Mouse (Mus musculus) lung, embryonic 16.5 days (tissue): ENCODE measurements around the gene Esd. TPM values are rescaled to one million over a fixed set of nuclear protein-coding genes. Genes with fewer than 3 reads are reported as not detected.

Source experiments
- ATAC-seq: fragments of 200-750 bp; cut with Nextera tagmentation; 2 replicates; pipeline ENCODE4 v1.8.0; 2017; ENCODE audit warnings: low read depth, mild to moderate bottlenecking, moderate library complexity
- H3K27ac ChIP-seq: fragments of 300-500 bp; sonication (generic); 2 replicates; pipeline ENCODE4 v1.5.1; 2014; ENCODE audit warnings: mild to moderate bottlenecking, control low read depth, low read length
- H3K27me3 ChIP-seq: fragments of 300-500 bp; sonication (generic); 2 replicates; pipeline ENCODE4 v1.6.1; 2014; ENCODE audit warnings: low read depth, low read length, mixed read lengths; ENCODE audit not compliant: control insufficient read depth, insufficient read depth
- H3K36me3 ChIP-seq: fragments of 300-500 bp; sonication (generic); 2 replicates; pipeline ENCODE4 v1.6.1; 2014; ENCODE audit warnings: low read length; ENCODE audit not compliant: control insufficient read depth, insufficient read depth
- H3K4me1 ChIP-seq: fragments of 300-500 bp; sonication (generic); replicated peaks from 2 replicates; pipeline ENCODE4 v1.6.1; 2014; ENCODE audit warnings: low read length, mixed read lengths; ENCODE audit not compliant: control insufficient read depth, insufficient read depth
- H3K4me2 ChIP-seq: fragments of 300-500 bp; sonication (generic); 2 replicates; pipeline ENCODE4 v1.6.1; 2014; ENCODE audit warnings: low read depth, low read length, control low read depth
- H3K4me3 ChIP-seq: fragments of 300-500 bp; sonication (generic); 2 replicates; pipeline ENCODE4 v1.5.1; 2014; ENCODE audit warnings: mild to moderate bottlenecking, low read length, control low read depth
- H3K9ac ChIP-seq: fragments of 300-500 bp; sonication (generic); 2 replicates; pipeline ENCODE4 v1.6.1; 2014; ENCODE audit warnings: low read length, control low read depth
- H3K9me3 ChIP-seq: fragments of 300-500 bp; sonication (generic); 2 replicates; pipeline ENCODE4 v1.6.1; 2016; ENCODE audit warnings: low read length; ENCODE audit not compliant: control insufficient read depth
- WGBS: fragments of 180-500 bp; shearing (Covaris S2); extraction: QIAGEN DNeasy Blood & Tissue Kit; methylation state at CpG from one replicate; pipeline ENCODE4 v1.1.7; 2014; 5-methylcytosine and 5-hydroxymethylcytosine counted together
- polyA plus RNA-seq: library from polyadenylated mRNA; unstranded; fragments of >200 nt; fragmentation: Nextera tagmentation; extraction: Ambion mirVana; gene quantifications from 2 replicates; pipeline ENCODE4 v1.2.1, GENCODE M21; 2015

Esd gene
- polyA plus RNA-seq: 333 and 349 TPM in 2 replicates

GRCm38 (mm10) chr14:74732079-74732783 is at the start of gene Esd:
Gene Esd (plus strand): TSS chr14:74732297.
- Histone ChIP-seq H3K27me3 (no peaks in the 10 kb centered on the region), H3K36me3 (peaks cover 8% of the 10 kb centered on the region), H3K4me3 (peak within 1 kb of the TSS; percentile 77), H3K27ac (peak within 1 kb of the TSS; percentile 91), H3K4me1 (peaks cover 10% of the 10 kb centered on the region), H3K9me3 (no peaks in the 10 kb centered on the region), H3K9ac (peak within 1 kb of the TSS; percentile 87), H3K4me2 (peak within 1 kb of the TSS; percentile 78)
- under 1% methylated on average over 52 of the region's 53 CpGs for WGBS
- ATAC-seq: peak; percentile 99

- WGBS: 69% methylated on average over 5 of the region's 5 CpGs
Measured at GRCm38 (mm10) chr14:74684298-74684978, 47.7 kb upstream of the Esd start.

GRCm38 (mm10) chr14:74691963-74692362 is 40.1 kb upstream of the Esd start:
- H3K27me3 ChIP-seq: no peaks in the 10 kb centered on the region
- no peak for ATAC-seq
- no peaks in the 10 kb centered on the region for H3K36me3 ChIP-seq
- no peaks in the 10 kb centered on the region for H3K4me1 ChIP-seq
- no peak overlapping the region for H3K4me2 ChIP-seq
- WGBS: 93% methylated on average over 2 of the region's 2 CpGs
- no peak overlapping the region for H3K4me3 ChIP-seq
- H3K27ac ChIP-seq: no peak overlapping the region
- H3K9me3 ChIP-seq: no peaks in the 10 kb centered on the region
- no peak overlapping the region for H3K9ac ChIP-seq

More at GRCm38 (mm10) chr14:74684298-74684978, 47.7 kb upstream of the Esd start:
- H3K4me2 ChIP-seq: no peak overlapping the region
- H3K36me3 ChIP-seq: no peaks in the 10 kb centered on the region
- no peak for ATAC-seq
- no peaks in the 10 kb centered on the region for H3K27me3 ChIP-seq
- no peaks in the 10 kb centered on the region for H3K4me1 ChIP-seq
- H3K9me3 ChIP-seq: no peaks in the 10 kb centered on the region
- H3K27ac ChIP-seq: no peak overlapping the region
- no peak overlapping the region for H3K4me3 ChIP-seq
- no peak overlapping the region for H3K9ac ChIP-seq

- 34% methylated on average over 4 of the region's 4 CpGs for WGBS
- ATAC-seq: no peak
- Histone ChIP-seq H3K36me3 (no peaks in the 10 kb centered on the region), H3K9me3 (no peaks in the 10 kb centered on the region), H3K27ac (no peak overlapping the region), H3K27me3 (no peaks in the 10 kb centered on the region), H3K9ac (no peak overlapping the region), H3K4me2 (no peak overlapping the region), H3K4me3 (no peak overlapping the region), H3K4me1 (no peaks in the 10 kb centered on the region)
Measured at GRCm38 (mm10) chr14:74696766-74697165, 35.3 kb upstream of the Esd start.

- Histone ChIP-seq H3K9ac (no peak overlapping the region), H3K4me3 (no peak overlapping the region), H3K4me2 (no peak overlapping the region), H3K36me3 (no peaks in the 10 kb centered on the region), H3K9me3 (no peaks in the 10 kb centered on the region), H3K27ac (no peak overlapping the region), H3K4me1 (no peaks in the 10 kb centered on the region), H3K27me3 (no peaks in the 10 kb centered on the region)
- ATAC-seq: no peak
Measured at GRCm38 (mm10) chr14:74697432-74697831, 34.7 kb upstream of the Esd start.

GRCm38 (mm10) chr14:74699241-74699640 is 32.9 kb upstream of the Esd start:
- no peak overlapping the region for H3K9ac ChIP-seq
- H3K36me3 ChIP-seq: no peaks in the 10 kb centered on the region
- H3K4me1 ChIP-seq: no peaks in the 10 kb centered on the region
- WGBS: 80% methylated on average over 3 of the region's 3 CpGs
- H3K9me3 ChIP-seq: no peaks in the 10 kb centered on the region
- no peak overlapping the region for H3K27ac ChIP-seq
- H3K4me3 ChIP-seq: no peak overlapping the region
- H3K27me3 ChIP-seq: no peaks in the 10 kb centered on the region
- no peak overlapping the region for H3K4me2 ChIP-seq
- no peak for ATAC-seq

GRCm38 (mm10) chr14:74703930-74704329 is 28.2 kb upstream of the Esd start:
- no peak for ATAC-seq
- Histone ChIP-seq H3K4me3 (no peak overlapping the region), H3K27ac (no peak overlapping the region), H3K9me3 (no peaks in the 10 kb centered on the region), H3K4me2 (no peak overlapping the region), H3K9ac (no peak overlapping the region), H3K4me1 (no peaks in the 10 kb centered on the region), H3K36me3 (no peaks in the 10 kb centered on the region), H3K27me3 (no peaks in the 10 kb centered on the region)
- WGBS: 48% methylated on average over 6 of the region's 6 CpGs

GRCm38 (mm10) chr14:74709054-74709453 is 23.0 kb upstream of the Esd start:
- whole genome bisulfite sequencing: 23% methylated on average over 3 of the region's 3 CpGs
- Histone ChIP-seq H3K4me2 (no peak overlapping the region), H3K9me3 (no peaks in the 10 kb centered on the region), H3K36me3 (no peaks in the 10 kb centered on the region), H3K27me3 (no peaks in the 10 kb centered on the region), H3K4me1 (no peaks in the 10 kb centered on the region), H3K27ac (no peak overlapping the region), H3K4me3 (no peak overlapping the region), H3K9ac (no peak overlapping the region)
- no peak for ATAC-seq

- no peak for ATAC-seq
- no peaks in the 10 kb centered on the region for H3K27me3 ChIP-seq
- no peak overlapping the region for H3K27ac ChIP-seq
- 68% methylated on average over 3 of the region's 3 CpGs for WGBS
- no peak overlapping the region for H3K9ac ChIP-seq
- H3K4me3 ChIP-seq: no peak overlapping the region
- no peak overlapping the region for H3K4me2 ChIP-seq
- H3K4me1 ChIP-seq: no peaks in the 10 kb centered on the region
- no peaks in the 10 kb centered on the region for H3K36me3 ChIP-seq
- H3K9me3 ChIP-seq: no peaks in the 10 kb centered on the region
Measured at GRCm38 (mm10) chr14:74723541-74723940, 8.6 kb upstream of the Esd start.
